Mouse (Mus musculus) left cerebral cortex, adult 2 months (tissue): ENCODE measurements around the gene Frat1. TPM values are rescaled to one million over a fixed set of nuclear protein-coding genes. Genes with fewer than 3 reads are reported as not detected.
"Not testable (repeated sequence)": the region's sequence is repeated elsewhere in the genome, so short reads cannot be mapped to it uniquely, and the experiment has no call there.

Experiments used
- DNase-seq, 2 experiments: peaks; one replicate each; pipeline ENCODE4 v3.0.0; 2021 to 2022; ENCODE audit warnings: low spot score in 2 of 2, mixed read lengths in 1 of 2; ENCODE audit errors: extremely low spot score in 1 of 2
- H3K27ac ChIP-seq: fragments of 200-600 bp; 2 replicates; pipeline ENCODE4 v1.8.1; 2022
- H3K4me3 ChIP-seq: fragments of 200-600 bp; 2 replicates; pipeline ENCODE4 v1.8.1; 2022
- CTCF ChIP-seq: fragments of 200-600 bp; IDR thresholded peaks from 2 replicates; pipeline ENCODE4 v1.8.1; 2022; ENCODE audit warnings: antibody characterized with exemption, mild to moderate bottlenecking, moderate library complexity
- intact Hi-C: fragments of 180-260 bp; cut with DNase I; formaldehyde crosslinking; loops from one replicate; pipeline ENCODE4 v1.15.1; 2025
- total RNA-seq, 2 experiments: library from RNA; stranded (reverse); gene quantifications; 2 replicates each; pipeline ENCODE4 v1.2.3; 2021

Frat1 gene
- total RNA-seq, 2 experiments from 2014 or later, result 14.5 to 17.7 TPM

- intact Hi-C loops, result no loop called here
- peak in 1 of 2 experiments; percentile 44 for DNase-seq
- TF ChIP-seq CTCF, result no peak
- no peak overlapping the region for H3K27ac ChIP-seq
- no peak overlapping the region for H3K4me3 ChIP-seq
Measured at GRCm38 (mm10) chr19:41835816-41836215, 6.0 kb downstream of the Frat1 start.

DNA sequence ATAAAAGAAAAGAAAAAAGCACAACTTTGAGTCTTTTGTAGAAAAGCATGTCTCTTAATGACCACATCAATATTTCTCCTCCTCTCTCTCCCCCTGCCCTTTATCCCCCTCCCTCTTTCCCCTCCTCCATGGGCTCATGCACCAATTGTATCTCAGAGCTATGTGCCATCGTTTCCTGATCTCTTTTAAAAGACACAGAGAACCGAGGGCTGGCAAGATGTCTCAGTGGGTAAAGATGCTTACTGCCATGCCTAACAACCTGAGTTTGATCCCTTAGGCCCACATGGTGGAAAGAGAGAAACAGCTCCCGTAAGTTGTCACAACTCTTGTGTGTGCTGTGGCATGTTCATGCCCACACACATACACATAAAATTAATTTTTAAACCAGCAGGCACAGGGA lies 6.9 kb downstream of the Frat1 start:
- no peak for TF ChIP-seq CTCF
- Histone ChIP-seq H3K4me3 (no peak overlapping the region), H3K27ac (no peak overlapping the region)
- no peak for DNase-seq
- intact Hi-C loops, result no loop called here

- no peak overlapping the region for H3K27ac ChIP-seq
- no peak overlapping the region for H3K4me3 ChIP-seq
- no peak for TF ChIP-seq CTCF
- intact Hi-C loops, result no loop called here
- no peak for DNase-seq
Measured at GRCm38 (mm10) chr19:41837194-41837916, 7.6 kb downstream of the Frat1 start.

DNA sequence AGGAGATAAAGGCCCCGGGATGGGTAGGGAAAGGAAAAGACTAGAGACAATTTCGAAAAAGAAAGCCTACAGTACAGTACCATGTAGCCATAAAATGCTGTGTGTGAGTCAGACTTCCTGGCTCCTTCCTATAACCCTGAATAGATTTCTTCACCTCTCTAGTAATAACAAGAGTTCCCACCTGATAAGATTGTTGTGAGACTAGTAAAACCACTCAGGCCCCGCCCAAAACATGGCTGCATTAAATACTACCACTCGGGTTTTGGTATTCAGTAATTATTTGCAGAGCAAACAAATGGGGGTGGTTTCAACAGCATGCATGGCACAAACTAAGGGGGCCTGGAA lies 8.1 kb downstream of the Frat1 start:
- H3K27ac ChIP-seq, result no peak overlapping the region
- TF ChIP-seq CTCF, result no peak
- intact Hi-C loops, result no loop called here
- no peak for DNase-seq
- no peak overlapping the region for H3K4me3 ChIP-seq

DNA sequence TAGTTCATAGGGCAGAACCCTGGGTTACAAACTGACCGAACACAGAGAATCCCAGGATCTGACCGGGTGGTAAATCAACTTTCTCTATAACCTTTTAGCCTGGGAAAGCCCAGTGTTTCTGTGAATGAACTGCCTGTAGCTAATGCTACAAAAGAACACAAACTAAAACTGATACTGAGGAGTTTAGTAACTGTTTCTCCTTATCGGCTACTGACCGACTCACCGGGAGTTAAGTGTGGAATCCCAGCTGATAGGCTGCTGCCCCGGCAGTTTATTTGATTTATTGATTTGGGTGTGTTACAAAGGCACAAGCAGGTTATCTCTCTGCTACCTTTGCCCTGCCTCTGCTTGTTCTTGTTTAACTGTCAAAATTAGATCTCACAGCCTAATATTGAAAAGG lies 9.0 kb downstream of the Frat1 start:
- no peak overlapping the region for H3K27ac ChIP-seq
- TF ChIP-seq CTCF, result no peak
- no peak overlapping the region for H3K4me3 ChIP-seq
- DNase-seq, result no peak
- intact Hi-C loops, result no loop called here

DNA sequence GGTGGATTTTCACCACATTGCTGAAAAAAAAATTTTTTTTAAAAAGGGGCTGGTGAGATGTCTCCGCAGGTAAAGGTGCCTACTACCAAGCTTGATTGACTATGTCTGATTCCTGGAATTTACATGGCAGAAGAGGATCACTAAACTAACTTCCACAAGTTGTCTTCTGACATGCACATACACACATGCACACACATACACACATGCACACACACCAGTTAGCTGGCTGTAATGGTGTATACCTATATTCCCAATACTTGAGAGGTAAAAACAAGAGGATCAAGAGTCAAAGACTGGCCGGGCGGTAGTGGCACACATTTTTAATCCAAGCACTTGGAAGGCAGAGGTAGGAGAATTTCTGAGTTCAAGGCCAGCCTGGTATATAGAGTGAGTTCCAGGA lies 9.9 kb downstream of the Frat1 start:
- intact Hi-C loops, result no loop called here
- no peak overlapping the region for H3K4me3 ChIP-seq
- TF ChIP-seq CTCF, result no peak
- no peak overlapping the region for H3K27ac ChIP-seq
- no peak for DNase-seq

DNA sequence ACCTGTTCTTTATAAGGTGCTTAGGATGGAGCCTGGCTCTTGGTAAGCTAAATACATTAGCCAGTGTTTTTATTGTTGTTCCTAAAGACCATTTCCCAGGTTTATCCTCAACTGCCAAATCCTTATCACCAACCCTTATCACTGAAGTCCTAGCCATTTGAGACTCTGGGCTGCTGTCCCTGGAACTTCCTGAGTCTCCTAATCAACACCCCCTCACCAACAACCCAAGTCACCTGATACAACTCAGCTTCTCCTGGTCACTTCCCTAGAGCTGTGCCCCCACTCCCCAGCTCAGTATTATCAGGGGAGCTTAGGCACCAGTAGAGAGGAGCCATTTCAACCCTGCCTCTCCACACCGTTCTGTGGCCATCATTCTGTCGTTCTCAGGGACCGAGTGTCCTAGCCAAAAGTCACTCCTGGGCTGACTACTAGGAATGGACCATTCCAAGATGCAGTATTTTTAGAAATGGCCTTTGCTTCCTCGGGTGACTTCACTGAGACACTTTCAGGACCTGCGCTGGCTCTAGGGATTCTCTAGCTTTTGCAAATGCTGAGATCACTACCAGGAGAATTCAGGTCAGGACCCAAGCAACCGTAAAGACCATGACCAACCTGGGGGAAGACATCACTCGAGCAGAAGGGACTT lies 11.5 kb downstream of the Frat1 start:
- intact Hi-C loops, result no loop called here
- no peak for DNase-seq
- no peak overlapping the region for H3K27ac ChIP-seq
- no peak overlapping the region for H3K4me3 ChIP-seq
- TF ChIP-seq CTCF, result no peak

DNA sequence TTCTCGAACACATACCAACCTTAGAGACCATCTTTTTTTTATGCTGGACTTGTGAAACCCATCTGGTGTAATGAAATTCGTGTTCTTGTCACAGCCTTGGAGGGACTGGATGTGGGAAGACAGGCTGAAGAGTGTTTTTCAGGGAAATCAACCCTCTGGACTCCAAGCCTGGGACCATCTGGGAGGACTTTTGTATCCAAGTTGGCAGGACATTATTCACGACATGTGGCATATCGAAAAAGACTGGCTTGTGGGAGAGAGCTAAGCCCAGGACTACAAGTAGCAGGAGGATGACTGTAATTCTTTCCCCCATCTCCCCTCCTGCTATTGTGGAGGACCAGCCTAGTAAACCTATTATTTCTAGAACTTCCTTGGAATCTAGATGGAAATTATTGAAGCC lies 12.4 kb downstream of the Frat1 start:
- intact Hi-C loops, result no loop called here
- Histone ChIP-seq H3K4me3 (no peak overlapping the region), H3K27ac (no peak overlapping the region)
- no peak for TF ChIP-seq CTCF
- no peak for DNase-seq

- no peak for DNase-seq
- Histone ChIP-seq H3K27ac (no peak overlapping the region), H3K4me3 (no peak overlapping the region)
- intact Hi-C loops, result no loop called here
- no peak for TF ChIP-seq CTCF
Measured at GRCm38 (mm10) chr19:41842706-41843105, 12.9 kb downstream of the Frat1 start.

DNA sequence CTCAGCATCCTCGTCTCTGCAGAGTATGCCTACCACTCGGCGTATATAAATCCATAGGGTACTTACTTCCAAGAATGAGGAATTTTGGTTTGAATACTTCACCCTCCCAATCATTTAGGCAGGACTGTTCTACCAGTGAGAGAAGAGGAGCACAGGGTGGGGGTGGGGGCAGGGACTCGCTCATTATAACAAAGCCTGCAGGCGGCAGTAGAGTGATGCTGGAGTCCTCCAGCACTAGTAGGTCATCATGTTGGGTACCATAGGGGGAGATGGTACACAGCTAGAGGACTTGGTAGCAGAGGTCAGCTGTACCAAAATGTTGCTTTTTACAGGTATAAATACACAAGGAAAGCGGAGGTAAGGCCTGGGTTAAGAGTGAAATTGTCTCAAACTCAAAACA lies 14.6 kb downstream of the Frat1 start:
- H3K27ac ChIP-seq, result no peak overlapping the region
- no peak; the same call in none of the 2 replicates for TF ChIP-seq CTCF
- intact Hi-C loops, result no loop called here
- no peak overlapping the region for H3K4me3 ChIP-seq
- DNase-seq, result no peak

- intact Hi-C loops, result loop anchor here (2.0 to 5.0 kb wide), 3 partner anchors 16 to 70 kb away; partner anchors contain the start of gene Arhgap19
- Histone ChIP-seq H3K4me3 (peak overlapping the region; percentile 54), H3K27ac (peak overlapping the region; percentile 95)
- TF ChIP-seq CTCF, result no peak; the same call in 1 of the 2 replicates
- DNase-seq, result no peak
Measured at GRCm38 (mm10) chr19:41846366-41847090, 16.8 kb downstream of the Frat1 start.

DNA sequence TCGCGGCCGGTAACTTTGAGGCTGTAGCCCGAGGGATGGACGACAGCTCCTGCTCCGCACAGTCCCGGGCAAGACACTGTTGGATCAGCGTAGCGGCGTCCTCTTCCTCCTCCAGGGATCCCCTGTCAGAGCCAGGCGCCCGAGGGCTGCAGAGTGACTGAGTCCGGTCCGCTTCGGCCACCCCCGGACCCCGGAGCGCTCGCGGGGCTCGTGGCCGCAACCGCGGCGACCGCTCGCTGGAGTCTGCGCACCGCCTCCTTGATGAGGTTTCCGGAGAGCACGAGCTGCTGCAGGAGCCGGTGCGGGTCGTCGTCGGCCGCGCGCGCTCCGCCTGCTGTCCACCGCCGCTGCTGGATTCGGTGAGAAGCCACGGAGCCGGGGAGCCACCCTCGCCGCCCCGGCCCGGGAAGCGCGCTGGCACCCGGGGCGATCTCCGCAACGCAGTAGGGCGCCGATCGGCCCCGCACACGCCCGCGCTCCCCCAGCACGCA lies 17.4 kb downstream of the Frat1 start:
- H3K27ac ChIP-seq, result peak overlapping the region; percentile 95
- intact Hi-C loops, result loop anchor here (2.0 to 5.0 kb wide), 3 partner anchors 16 to 70 kb away; partner anchors contain the start of gene Arhgap19
- peak; percentile 49 to 62 for DNase-seq
- peak overlapping the region; percentile 54 for H3K4me3 ChIP-seq
- TF ChIP-seq CTCF, result no peak

DNA sequence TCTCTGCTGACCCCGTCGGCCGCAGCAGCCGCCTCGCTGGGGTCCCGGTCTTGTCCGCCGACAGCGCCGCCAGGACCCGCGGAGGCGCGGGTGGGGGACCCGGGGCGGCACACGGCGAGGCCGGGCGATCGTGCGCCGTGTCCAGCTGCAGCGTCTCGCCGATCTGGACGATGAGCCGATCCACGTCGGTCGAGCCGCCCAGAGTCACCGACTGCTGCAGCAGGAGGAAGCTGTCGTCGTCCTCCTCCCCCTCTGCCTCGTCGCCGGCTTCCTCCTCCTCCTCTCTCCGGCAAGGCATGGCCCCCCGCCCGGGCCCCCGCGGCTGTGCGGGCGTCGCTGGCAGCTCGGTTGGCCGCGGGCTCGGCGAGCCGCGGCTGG lies 17.8 kb downstream of the Frat1 start:
- peak overlapping the region; percentile 95 for H3K27ac ChIP-seq
- intact Hi-C loops, result loop anchor here (2.0 to 5.0 kb wide), 3 partner anchors 17 to 71 kb away; partner anchors contain the start of gene Arhgap19
- H3K4me3 ChIP-seq, result peak overlapping the region; percentile 54

More for the DNA sequence above, 17.8 kb downstream of the Frat1 start:
- DNase-seq, result not testable (repeated sequence)
